Mouse (Mus musculus) G1E (cell line): ENCODE measurements around the gene Rsph14. TPM values are rescaled to one million over a fixed set of nuclear protein-coding genes. Genes with fewer than 3 reads are reported as not detected.
A peak's percentile ranks its signal among the peaks of the same experiment; 100 is the strongest.

ENCODE experiments used
- ATAC-seq: 2 replicates; pipeline ENCODE4 v1.8.0; 2016; ENCODE audit warnings: mild to moderate bottlenecking; ENCODE audit not compliant: insufficient number of reproducible peaks, poor library complexity, low FRiP score, severe bottlenecking; ENCODE audit errors: extremely low read depth
- DNase-seq: peaks from one replicate; pipeline ENCODE4 v3.0.0; 2012; ENCODE audit warnings: low spot score
- H3K27me3 ChIP-seq: 2 replicates; pipeline ENCODE4 v1.6.1; 2012; ENCODE audit warnings: mild to moderate bottlenecking, low read length, inconsistent platforms; ENCODE audit not compliant: insufficient read depth
- H3K36me3 ChIP-seq: replicated peaks from 2 replicates; pipeline ENCODE3; 2012; ENCODE audit warnings: mild to moderate bottlenecking, inconsistent platforms
- H3K4me1 ChIP-seq: 2 replicates; pipeline ENCODE4 v1.6.1; 2012; ENCODE audit warnings: low read depth, low read length, inconsistent platforms, mixed read lengths; ENCODE audit not compliant: insufficient read depth
- H3K4me3 ChIP-seq: 2 replicates; pipeline ENCODE4 v1.5.1; 2012; ENCODE audit warnings: low read depth, mild to moderate bottlenecking, inconsistent platforms, low read length, moderate library complexity, mixed read lengths
- H3K9me3 ChIP-seq: replicated peaks from 2 replicates; pipeline ENCODE4 v1.6.1; 2012; ENCODE audit warnings: inconsistent platforms
- CTCF ChIP-seq: IDR thresholded peaks from 2 replicates; pipeline ENCODE4 v1.5.1; 2012; ENCODE audit warnings: low read depth, low read length, inconsistent platforms, mixed read lengths
- GATA1 ChIP-seq: IDR thresholded peaks from 2 replicates; pipeline ENCODE4 v1.6.1; 2012; ENCODE audit warnings: borderline replicate concordance, low read length, inconsistent platforms, mixed read lengths
- GATA2 ChIP-seq: IDR thresholded peaks from 2 replicates; pipeline ENCODE4 v1.6.1; 2012; ENCODE audit warnings: low read depth, low read length, inconsistent platforms, borderline replicate concordance
- POLR2AphosphoS5 ChIP-seq: IDR thresholded peaks from 2 replicates; pipeline ENCODE4 v1.6.1; 2012; ENCODE audit warnings: low read depth, low read length, inconsistent platforms; ENCODE audit not compliant: insufficient replicate concordance
- TAL1 ChIP-seq: conservative IDR thresholded peaks from 2 replicates; pipeline ENCODE4 v1.6.1; 2012; ENCODE audit warnings: low read depth, low read length, inconsistent platforms, mixed read lengths
- polyA plus RNA-seq: library from polyadenylated mRNA; stranded (reverse); fragments of >175 nt; gene quantifications from 2 replicates; pipeline ENCODE4 v1.2.3, GENCODE M21; 2012
- total RNA-seq, 2 experiments: library from RNA; stranded (forward) in 1 of 2; stranded (reverse) in 1 of 2; fragments of 200-1000 nt in 1 of 2; fragments of >200 nt in 1 of 2; fragmentation: Nextera tagmentation in 1 of 2; gene quantifications; 2 replicates each; pipeline ENCODE4 v1.2.3; 2014 to 2017

Rsph14 gene
- total and polyA plus RNA-seq, 3 experiments = 0.16 TPM; not detected in 2

GRCm38 (mm10) chr10:74933548-74934190 lies 98.7 kb downstream of the Rsph14 start:
- ATAC-seq (no peak), DNase-seq (no peak)
- TF ChIP-seq CTCF (no peak), TAL1 (no peak), GATA2 (no peak), GATA1 (no peak), POLR2AphosphoS5 (no peak)
- peak overlapping the region; percentile 25; the same call in 1 of the 2 replicates for H3K4me3 ChIP-seq
- H3K36me3 ChIP-seq = no peaks in the 10 kb centered on the region
- H3K4me1 ChIP-seq = no peaks in the 10 kb centered on the region
- peaks cover 2% of the 10 kb centered on the region; the same call in 1 of the 2 replicates for H3K27me3 ChIP-seq
- peaks cover 93% of the 10 kb centered on the region for H3K9me3 ChIP-seq

DNA sequence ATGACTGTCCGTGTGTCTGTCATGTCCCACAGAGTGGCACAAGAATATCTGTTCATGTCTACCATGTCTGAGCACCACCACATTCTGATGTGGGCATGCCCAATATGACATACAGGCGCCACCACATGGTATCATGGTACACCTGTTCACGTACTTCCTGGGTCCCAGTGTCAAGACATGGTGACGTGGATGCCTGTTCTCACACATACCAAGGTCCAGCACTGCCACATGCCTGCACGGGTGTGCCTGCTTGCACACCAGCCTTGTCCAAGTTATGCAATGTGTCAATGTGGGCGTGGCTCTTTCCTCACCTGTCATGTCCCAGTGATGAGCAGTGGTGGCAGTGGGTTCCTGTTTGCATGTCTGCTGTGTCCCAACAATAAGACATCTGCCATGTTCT lies 99.9 kb downstream of the Rsph14 start:
- Histone ChIP-seq H3K4me3 (no peak overlapping the region), H3K27me3 (peaks cover 2% of the 10 kb centered on the region; the same call in 1 of the 2 replicates), H3K9me3 (peaks cover 92% of the 10 kb centered on the region), H3K4me1 (no peaks in the 10 kb centered on the region), H3K36me3 (no peaks in the 10 kb centered on the region)
- no peak for DNase-seq
- TF ChIP-seq GATA2 (no peak), GATA1 (no peak), POLR2AphosphoS5 (no peak), TAL1 (no peak), CTCF (no peak)
- ATAC-seq = no peak

- DNase-seq (no peak), ATAC-seq (no peak)
- TF ChIP-seq TAL1 (no peak), GATA1 (no peak), POLR2AphosphoS5 (no peak), GATA2 (no peak), CTCF (no peak)
- Histone ChIP-seq H3K4me3 (no peak overlapping the region), H3K4me1 (no peaks in the 10 kb centered on the region), H3K36me3 (no peaks in the 10 kb centered on the region), H3K27me3 (peaks cover 2% of the 10 kb centered on the region; the same call in 1 of the 2 replicates), H3K9me3 (peaks cover 87% of the 10 kb centered on the region)
Observed at GRCm38 (mm10) chr10:74931631-74932030, 100.8 kb downstream of the Rsph14 start.

DNA sequence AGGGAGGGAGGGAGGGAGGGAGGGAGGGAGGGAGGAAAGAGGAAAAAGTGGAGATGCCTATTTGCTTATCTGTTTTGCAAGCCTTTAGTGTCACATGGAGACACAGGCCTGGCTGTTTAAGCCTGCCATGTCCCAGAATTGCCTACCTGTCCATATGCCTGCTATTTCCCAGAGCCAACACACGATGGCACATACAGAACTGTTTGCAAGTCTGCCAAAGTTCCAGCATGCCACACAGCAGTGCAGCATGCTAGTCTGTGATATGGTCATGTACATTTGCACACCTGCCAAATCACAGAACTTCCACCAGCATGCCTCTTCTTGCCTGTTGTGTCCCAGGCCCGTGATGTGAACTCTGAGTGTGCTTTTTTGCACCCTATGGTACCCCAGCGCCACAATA lies 101.8 kb downstream of the Rsph14 start:
- H3K4me1 ChIP-seq = no peaks in the 10 kb centered on the region
- no peaks in the 10 kb centered on the region for H3K36me3 ChIP-seq

GRCm38 (mm10) chr10:74929578-74929977 lies 102.8 kb downstream of the Rsph14 start:
- no peak for ATAC-seq
- Histone ChIP-seq H3K4me1 (no peaks in the 10 kb centered on the region), H3K36me3 (no peaks in the 10 kb centered on the region), H3K4me3 (no peak overlapping the region), H3K27me3 (peaks cover 4% of the 10 kb centered on the region; the same call in 1 of the 2 replicates), H3K9me3 (peaks cover 87% of the 10 kb centered on the region)
- TF ChIP-seq GATA1 = no peak
- no peak for TF ChIP-seq GATA2
- no peak for TF ChIP-seq TAL1
- TF ChIP-seq CTCF = no peak
- TF ChIP-seq POLR2AphosphoS5 = no peak
- DNase-seq = no peak

More for the DNA sequence above, 101.8 kb downstream of the Rsph14 start:
- Histone ChIP-seq H3K9me3 (peaks cover 87% of the 10 kb centered on the region), H3K4me3 (no peak overlapping the region), H3K27me3 (peaks cover 4% of the 10 kb centered on the region; the same call in 1 of the 2 replicates)
- DNase-seq (no peak), ATAC-seq (no peak)
- TF ChIP-seq GATA1 (no peak), GATA2 (no peak), POLR2AphosphoS5 (no peak), TAL1 (no peak), CTCF (no peak)

- H3K4me3 ChIP-seq = 0 out of 2 replicates have a peak overlapping the region, but pooled peaks have one; percentile 3
- peaks cover 85% of the 10 kb centered on the region for H3K9me3 ChIP-seq
- no peaks in the 10 kb centered on the region for H3K4me1 ChIP-seq
- ATAC-seq (no peak), DNase-seq (no peak)
- no peaks in the 10 kb centered on the region for H3K36me3 ChIP-seq
- H3K27me3 ChIP-seq = peaks cover 4% of the 10 kb centered on the region; the same call in 1 of the 2 replicates
- no peak for TF ChIP-seq POLR2AphosphoS5
- TF ChIP-seq GATA1 = no peak
- no peak for TF ChIP-seq TAL1
- no peak for TF ChIP-seq GATA2
- TF ChIP-seq CTCF = no peak
Observed at GRCm38 (mm10) chr10:74928276-74928675, 104.1 kb downstream of the Rsph14 start.
